Mouse (Mus musculus): ENCODE measurements at regions not wholly inside any gene's neighbourhood (a gene's known extent, or its start where the extent isn't known, plus 50 kb on each side); places are given as distances from the start of the nearest gene placed in this dataset.
A peak's percentile ranks its signal among the peaks of the same experiment; 100 is the strongest.

DNA sequence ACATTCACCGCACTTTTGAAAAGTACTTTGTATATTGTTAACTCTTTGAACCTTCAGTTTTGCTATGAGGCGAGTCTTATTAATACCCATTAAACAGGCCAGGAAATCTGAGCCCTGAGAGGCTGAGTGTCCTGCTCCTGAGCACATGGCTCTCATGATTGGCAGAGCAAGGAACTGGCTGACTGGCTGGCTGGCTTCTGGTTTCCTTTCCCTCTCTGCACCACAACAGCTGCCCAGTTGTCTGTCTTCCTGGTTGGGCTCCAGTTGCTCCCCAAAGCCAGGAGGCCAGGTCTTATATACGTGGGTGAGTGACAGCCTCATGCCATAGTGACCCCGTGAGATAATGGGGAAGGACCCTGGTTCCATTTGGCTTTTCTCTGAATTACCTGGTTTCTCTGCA lies 85.5 kb upstream of the Zfp217 start:
- Histone ChIP-seq H3K36me3 (replicated peaks in 1 of 2; ENCODE audit: control insufficient read depth in 1 of 2, insufficient read depth in 1 of 2, low read length in 1 of 2) (no peaks in the 10 kb centered on the region), H3K27me3 (replicated peaks) (no peaks in the 10 kb centered on the region), H3K9ac (ENCODE audit: insufficient read depth, low read depth) (no peak overlapping the region), H3K4me2 (ENCODE audit: insufficient read depth, low read depth, poor library complexity, severe bottlenecking) (no peak overlapping the region), H3K4me1 (ENCODE audit: control insufficient read depth in 1 of 2, insufficient read depth in 2 of 2) (peaks cover 4 to 20% of the 10 kb centered on the region in 2 experiments), H3K4me3 (replicated peaks in 1 of 3; ENCODE audit: low read depth in 2 of 3, low read length in 2 of 3, poor library complexity in 1 of 3) (no peak overlapping the region), H3K9me3 (replicated peaks; ENCODE audit: low read length) (no peaks in the 10 kb centered on the region), H3K79me2 (replicated peaks; ENCODE audit: control insufficient read depth, extremely low read depth, insufficient read depth, poor library complexity, severe bottlenecking) (no peaks in the 10 kb centered on the region), H3K27ac (ENCODE audit: insufficient read depth, low read depth) (no peak overlapping the region)
- dilution Hi-C loops (cut with MboI; ENCODE audit: extremely low pct_ligation_motif_present, extremely low pct_unique_long_range_greater_than_20kb, low sequenced_read_pairs), result no loop called here
- in situ Hi-C loops (cut with MboI; ENCODE audit: low pct_ligation_motif_present, low pct_unique_long_range_greater_than_20kb, low sequenced_read_pairs), result no loop called here
- TF ChIP-seq MEF2A (IDR thresholded peaks at IDR 0.05; ENCODE audit: borderline replicate concordance, low read depth, low read length) (no peak), GABPA (IDR thresholded peaks at IDR 0.05; ENCODE audit: insufficient replicate concordance, low read depth, low read length) (no peak), RAD21 (IDR thresholded peaks at IDR 0.05; ENCODE audit: low read depth, low read length) (no peak), SIN3A (IDR thresholded peaks at IDR 0.05; ENCODE audit: low read length) (no peak), ZKSCAN1 (IDR thresholded peaks at IDR 0.05; ENCODE audit: borderline replicate concordance, low read depth, low read length) (no peak), USF1 (IDR thresholded peaks at IDR 0.05; ENCODE audit: low read depth, low read length) (no peak)
- no peak for DNase-seq (ENCODE audit: extremely low read depth)

DNA sequence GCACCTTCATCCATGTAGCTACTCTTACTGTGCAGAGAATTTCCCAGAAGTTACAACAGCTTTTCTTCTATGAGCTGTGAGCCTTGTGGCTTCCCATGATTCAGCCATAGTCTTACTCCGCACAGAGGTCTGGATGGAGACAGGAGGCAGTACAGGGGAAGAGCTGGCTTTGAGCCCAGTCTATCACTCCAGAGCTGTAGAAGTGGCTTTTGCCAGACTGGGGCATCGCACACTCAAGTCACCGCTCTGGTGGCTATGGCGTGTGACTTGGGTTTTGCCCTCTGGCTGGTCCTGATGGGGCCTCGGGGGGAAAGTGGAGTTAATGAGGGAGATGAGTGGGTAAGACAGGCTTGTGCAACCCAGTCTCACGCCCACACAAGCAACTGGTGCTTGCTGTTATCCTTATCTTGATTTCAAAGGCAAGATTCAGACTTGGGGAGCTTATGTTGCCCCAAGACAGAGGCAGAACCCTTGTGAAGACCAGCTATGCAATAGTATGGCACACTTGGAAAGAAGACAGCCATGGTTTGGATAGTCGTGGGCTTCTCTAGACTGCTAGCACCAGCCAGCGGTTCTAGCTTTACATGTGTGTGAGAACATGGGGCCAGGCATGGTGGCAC lies 81.7 kb upstream of the Zfp217 start:
- in situ Hi-C loops (cut with MboI; ENCODE audit: low pct_ligation_motif_present, low pct_unique_long_range_greater_than_20kb, low sequenced_read_pairs), result no loop called here
- peaks cover 0 to 4% of the 10 kb centered on the region in 2 experiments; a peak in 1 of 4 replicates for H3K4me1 ChIP-seq (ENCODE audit: control insufficient read depth in 1 of 2, insufficient read depth in 2 of 2)
- TF ChIP-seq BHLHE40 (IDR thresholded peaks at IDR 0.05; ENCODE audit: low read depth, low read length) (no peak), GABPA (IDR thresholded peaks at IDR 0.05; ENCODE audit: insufficient replicate concordance, low read depth, low read length) (no peak), ETS1 (conservative IDR thresholded peaks at IDR 0.05; ENCODE audit: low read depth, low read length) (no peak)

DNA sequence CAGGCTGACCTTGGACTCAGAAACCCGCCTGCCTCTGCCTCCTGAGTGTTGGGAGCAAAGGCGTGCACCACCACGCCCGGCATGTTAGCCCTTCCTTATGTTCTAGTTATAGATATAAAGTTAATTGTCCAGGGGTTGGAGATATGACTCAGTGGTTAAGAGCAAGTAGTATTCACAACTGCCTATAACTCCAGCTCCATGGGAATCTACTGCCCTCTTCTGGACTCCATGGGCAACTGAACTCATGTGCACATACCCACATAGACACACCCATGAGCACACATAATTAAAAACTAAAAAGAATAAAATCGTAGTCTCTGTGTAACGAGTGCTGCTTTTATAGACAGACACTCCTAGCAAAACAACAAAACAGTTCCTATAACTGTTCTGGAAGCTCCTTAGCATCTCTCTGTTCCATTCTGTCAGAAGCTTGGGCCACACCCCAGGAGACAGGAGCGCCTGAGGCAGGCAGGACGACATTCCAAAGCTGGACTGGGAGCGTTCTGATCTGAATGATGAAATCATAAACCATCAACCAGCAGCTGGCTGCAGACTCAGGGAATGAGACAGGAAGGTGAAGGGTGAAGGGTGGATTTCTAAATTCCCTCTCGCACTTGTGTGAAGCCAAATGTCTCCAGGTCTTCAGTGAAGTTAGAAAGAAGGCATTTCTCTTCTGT lies 80.6 kb upstream of the Zfp217 start:
- Histone ChIP-seq H3K27ac (ENCODE audit: insufficient read depth, low read depth) (no peak overlapping the region), H3K4me3 (replicated peaks in 1 of 3; ENCODE audit: low read depth in 2 of 3, low read length in 2 of 3, poor library complexity in 1 of 3) (no peak overlapping the region), H3K27me3 (replicated peaks) (no peaks in the 10 kb centered on the region), H3K79me2 (replicated peaks; ENCODE audit: control insufficient read depth, extremely low read depth, insufficient read depth, poor library complexity, severe bottlenecking) (no peaks in the 10 kb centered on the region), H3K9me3 (replicated peaks; ENCODE audit: low read length) (peaks cover 2% of the 10 kb centered on the region), H3K4me2 (ENCODE audit: insufficient read depth, low read depth, poor library complexity, severe bottlenecking) (no peak overlapping the region), H3K9ac (ENCODE audit: insufficient read depth, low read depth) (no peak overlapping the region), H3K36me3 (replicated peaks in 1 of 2; ENCODE audit: control insufficient read depth in 1 of 2, insufficient read depth in 1 of 2, low read length in 1 of 2) (no peaks in the 10 kb centered on the region), H3K4me1 (ENCODE audit: control insufficient read depth in 1 of 2, insufficient read depth in 2 of 2) (peaks cover under 1 to 2% of the 10 kb centered on the region in 2 experiments; a peak in 3 of 4 replicates)
- TF ChIP-seq RAD21 (IDR thresholded peaks at IDR 0.05; ENCODE audit: low read depth, low read length) (peak; percentile 20), KAT2A (IDR thresholded peaks at IDR 0.05; ENCODE audit: insufficient replicate concordance, low read length) (no peak), CTCF (conservative IDR thresholded peaks at IDR 0.05 in 1 of 2, IDR thresholded peaks at IDR 0.05 in 1 of 2; ENCODE audit: low read depth in 2 of 2, low read length in 2 of 2) (peak in 1 of 2 experiments; percentile 29; a peak in 1 of 4 replicates)
- DNase-seq (ENCODE audit: extremely low read depth), result no peak
- in situ Hi-C loops (cut with MboI; ENCODE audit: low pct_ligation_motif_present, low pct_unique_long_range_greater_than_20kb, low sequenced_read_pairs) (no loop called here), dilution Hi-C loops (cut with MboI; ENCODE audit: extremely low pct_ligation_motif_present, extremely low pct_unique_long_range_greater_than_20kb, low sequenced_read_pairs) (no loop called here)

More for the DNA sequence above, 81.7 kb upstream of the Zfp217 start:
- DNase-seq (ENCODE audit: extremely low read depth), result no peak
- Histone ChIP-seq H3K27me3 (replicated peaks) (no peaks in the 10 kb centered on the region), H3K4me3 (replicated peaks in 1 of 3; ENCODE audit: low read depth in 2 of 3, low read length in 2 of 3, poor library complexity in 1 of 3) (no peak overlapping the region), H3K79me2 (replicated peaks; ENCODE audit: control insufficient read depth, extremely low read depth, insufficient read depth, poor library complexity, severe bottlenecking) (no peaks in the 10 kb centered on the region), H3K9ac (ENCODE audit: insufficient read depth, low read depth) (no peak overlapping the region), H3K27ac (ENCODE audit: insufficient read depth, low read depth) (no peak overlapping the region), H3K4me2 (ENCODE audit: insufficient read depth, low read depth, poor library complexity, severe bottlenecking) (no peak overlapping the region), H3K36me3 (replicated peaks in 1 of 2; ENCODE audit: control insufficient read depth in 1 of 2, insufficient read depth in 1 of 2, low read length in 1 of 2) (no peaks in the 10 kb centered on the region), H3K9me3 (replicated peaks; ENCODE audit: low read length) (peaks cover 2% of the 10 kb centered on the region)
- dilution Hi-C loops (cut with MboI; ENCODE audit: extremely low pct_ligation_motif_present, extremely low pct_unique_long_range_greater_than_20kb, low sequenced_read_pairs), result no loop called here
